Mouse (Mus musculus) stomach, postnatal 0 days (tissue): Measurements from ENCODE around the gene Fchsd2.

Experiments
- CTCF ChIP-seq: IDR thresholded peaks from 2 replicates; pipeline ENCODE4 v1.5.1; 2016; ENCODE audit warnings: antibody characterized with exemption, low read depth, mild to moderate bottlenecking, moderate library complexity
- EP300 ChIP-seq: optimal IDR thresholded peaks from 2 replicates; pipeline ENCODE3; 2016; ENCODE audit warnings: antibody characterized with exemption

GRCm38 (mm10) chr7:101155284-101155683, 62.6 kb downstream of the Fchsd2 start:
- TF ChIP-seq CTCF, result no peak
- TF ChIP-seq EP300, result no peak
